Mouse (Mus musculus) neural tube, embryonic 13.5 days (tissue): Measurements from ENCODE around the gene Cbx5. TPM values are rescaled to one million over a fixed set of nuclear protein-coding genes. Genes with fewer than 3 reads are reported as not detected.
"Not testable (repeated sequence)": the region's sequence is repeated elsewhere in the genome, so short reads cannot be mapped to it uniquely, and the experiment has no call there.

Source experiments
- ATAC-seq: fragments of 200-750 bp; cut with Nextera tagmentation; 2 replicates; pipeline ENCODE4 v1.8.0; 2017; ENCODE audit warnings: low read depth, mild to moderate bottlenecking, moderate TSS enrichment, moderate library complexity
- H3K27ac ChIP-seq: fragments of 300-500 bp; sonication (generic); replicated peaks from 2 replicates; pipeline ENCODE4 v1.5.1; 2015; ENCODE audit warnings: moderate library complexity, mild to moderate bottlenecking, inconsistent platforms
- H3K27me3 ChIP-seq: fragments of 300-500 bp; sonication (generic); 2 replicates; pipeline ENCODE4 v1.6.1; 2015; ENCODE audit warnings: mild to moderate bottlenecking, inconsistent platforms
- H3K36me3 ChIP-seq: fragments of 300-500 bp; sonication (generic); 2 replicates; pipeline ENCODE4 v1.6.1; 2015; ENCODE audit warnings: mild to moderate bottlenecking, inconsistent platforms
- H3K4me1 ChIP-seq: fragments of 300-500 bp; sonication (generic); replicated peaks from 2 replicates; pipeline ENCODE4 v1.6.1; 2015; ENCODE audit warnings: inconsistent platforms
- H3K4me2 ChIP-seq: fragments of 300-500 bp; sonication (generic); 2 replicates; pipeline ENCODE4 v1.6.1; 2015; ENCODE audit warnings: inconsistent platforms, mild to moderate bottlenecking, moderate library complexity
- H3K4me3 ChIP-seq: fragments of 300-500 bp; sonication (generic); 2 replicates; pipeline ENCODE4 v1.5.1; 2015; ENCODE audit warnings: mild to moderate bottlenecking, inconsistent platforms
- H3K9ac ChIP-seq: fragments of 300-500 bp; sonication (generic); 2 replicates; pipeline ENCODE4 v1.6.1; 2015; ENCODE audit warnings: moderate library complexity, mild to moderate bottlenecking, inconsistent platforms
- H3K9me3 ChIP-seq: fragments of 300-500 bp; sonication (generic); 2 replicates; pipeline ENCODE4 v1.6.1; 2016; ENCODE audit warnings: inconsistent platforms
- WGBS: fragments of 180-500 bp; shearing (Covaris S2); methylation state at CpG from one replicate; pipeline ENCODE4 v1.1.7; 2015; 5-methylcytosine and 5-hydroxymethylcytosine counted together
- polyA plus RNA-seq: library from polyadenylated mRNA; unstranded; fragments of >200 nt; fragmentation: Nextera tagmentation; extraction: Ambion mirVana; gene quantifications from 2 replicates; pipeline ENCODE4 v1.2.1, GENCODE M21; 2015

Gene Cbx5
- polyA plus RNA-seq, 1 experiment from 2014 or later: 104 TPM

DNA sequence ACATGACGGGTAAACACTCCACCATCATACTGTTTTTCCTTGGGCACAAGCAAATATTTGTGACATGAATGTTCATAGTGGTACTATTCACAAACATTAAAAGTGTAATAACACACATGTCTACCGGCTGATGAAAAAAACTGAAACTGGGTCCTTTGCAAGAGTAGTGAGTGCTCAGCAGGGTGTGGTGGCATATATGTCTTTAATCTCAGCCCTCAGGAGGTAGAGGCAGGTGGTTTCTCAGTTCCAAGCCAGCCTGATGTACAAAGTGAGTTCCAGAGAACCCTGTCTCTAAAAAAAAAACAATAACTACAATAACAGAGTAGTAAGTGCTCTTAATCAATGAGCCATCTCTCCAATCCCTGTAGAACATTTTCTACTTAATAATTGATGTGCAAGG, 25.2 kb upstream of the Cbx5 start:
- no peak for ATAC-seq
- no peaks in the 10 kb centered on the region for H3K9me3 ChIP-seq
- no peak overlapping the region for H3K9ac ChIP-seq
- no peaks in the 10 kb centered on the region for H3K27me3 ChIP-seq
- no peak overlapping the region for H3K4me2 ChIP-seq
- no peaks in the 10 kb centered on the region for H3K4me1 ChIP-seq
- no peaks in the 10 kb centered on the region for H3K36me3 ChIP-seq
- H3K4me3 ChIP-seq: no peak overlapping the region
- 90% methylated on average over 2 of the region's 2 CpGs for WGBS
- no peak overlapping the region for H3K27ac ChIP-seq

DNA sequence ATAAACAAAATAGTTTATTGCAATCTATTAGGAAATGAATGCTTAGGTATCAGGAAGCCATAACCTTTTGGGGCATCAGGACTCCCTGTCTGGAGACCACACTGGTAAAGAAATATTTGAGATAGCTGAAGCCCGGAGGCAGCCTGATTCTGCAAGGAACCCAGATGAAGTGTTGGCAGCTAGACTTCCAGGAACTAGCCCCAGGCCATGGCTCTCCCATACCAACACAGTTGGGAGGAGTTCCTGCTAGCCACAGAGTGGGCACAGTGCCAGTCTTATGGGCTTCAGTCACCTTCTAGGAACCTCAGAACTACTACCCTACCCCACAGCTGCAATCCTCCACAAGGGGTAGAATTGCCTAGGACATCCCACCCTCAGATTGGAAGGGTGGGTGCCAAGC, 20.4 kb upstream of the Cbx5 start:
- H3K9me3 ChIP-seq: no peaks in the 10 kb centered on the region
- H3K27ac ChIP-seq: no peak overlapping the region
- 71% methylated on average over 1 of the region's 1 CpGs for WGBS
- H3K4me3 ChIP-seq: no peak overlapping the region
- H3K4me2 ChIP-seq: no peak overlapping the region
- no peak for ATAC-seq
- H3K36me3 ChIP-seq: no peaks in the 10 kb centered on the region
- peaks cover 14% of the 10 kb centered on the region for H3K4me1 ChIP-seq
- H3K9ac ChIP-seq: no peak overlapping the region
- peaks cover 4% of the 10 kb centered on the region for H3K27me3 ChIP-seq

DNA sequence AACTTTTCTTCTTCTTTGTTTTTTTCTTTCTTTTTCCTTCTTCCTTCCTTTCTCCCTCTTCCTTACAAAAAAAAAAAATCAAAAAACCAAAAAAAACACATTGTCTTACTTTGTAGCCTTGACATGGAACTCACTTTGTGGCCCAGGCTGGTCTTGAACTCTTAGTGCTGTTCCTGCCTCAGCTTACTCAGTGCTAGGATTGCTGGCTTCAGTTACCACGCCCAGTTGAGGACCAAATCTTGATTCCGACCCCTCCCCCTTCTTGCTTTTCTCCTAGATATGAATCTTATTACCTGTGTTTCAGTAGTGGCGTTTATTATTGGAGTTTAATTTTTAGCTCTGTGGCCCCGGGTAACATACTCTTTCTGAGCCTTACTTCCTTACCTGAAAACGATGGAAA, 19.5 kb upstream of the Cbx5 start:
- Histone ChIP-seq H3K9ac (no peak overlapping the region), H3K9me3 (no peaks in the 10 kb centered on the region), H3K4me1 (peaks cover 20% of the 10 kb centered on the region), H3K27me3 (peaks cover 5% of the 10 kb centered on the region), H3K36me3 (no peaks in the 10 kb centered on the region), H3K27ac (no peak overlapping the region), H3K4me3 (no peak overlapping the region), H3K4me2 (no peak overlapping the region)
- 87% methylated on average over 5 of the region's 5 CpGs for WGBS
- no peak for ATAC-seq

DNA sequence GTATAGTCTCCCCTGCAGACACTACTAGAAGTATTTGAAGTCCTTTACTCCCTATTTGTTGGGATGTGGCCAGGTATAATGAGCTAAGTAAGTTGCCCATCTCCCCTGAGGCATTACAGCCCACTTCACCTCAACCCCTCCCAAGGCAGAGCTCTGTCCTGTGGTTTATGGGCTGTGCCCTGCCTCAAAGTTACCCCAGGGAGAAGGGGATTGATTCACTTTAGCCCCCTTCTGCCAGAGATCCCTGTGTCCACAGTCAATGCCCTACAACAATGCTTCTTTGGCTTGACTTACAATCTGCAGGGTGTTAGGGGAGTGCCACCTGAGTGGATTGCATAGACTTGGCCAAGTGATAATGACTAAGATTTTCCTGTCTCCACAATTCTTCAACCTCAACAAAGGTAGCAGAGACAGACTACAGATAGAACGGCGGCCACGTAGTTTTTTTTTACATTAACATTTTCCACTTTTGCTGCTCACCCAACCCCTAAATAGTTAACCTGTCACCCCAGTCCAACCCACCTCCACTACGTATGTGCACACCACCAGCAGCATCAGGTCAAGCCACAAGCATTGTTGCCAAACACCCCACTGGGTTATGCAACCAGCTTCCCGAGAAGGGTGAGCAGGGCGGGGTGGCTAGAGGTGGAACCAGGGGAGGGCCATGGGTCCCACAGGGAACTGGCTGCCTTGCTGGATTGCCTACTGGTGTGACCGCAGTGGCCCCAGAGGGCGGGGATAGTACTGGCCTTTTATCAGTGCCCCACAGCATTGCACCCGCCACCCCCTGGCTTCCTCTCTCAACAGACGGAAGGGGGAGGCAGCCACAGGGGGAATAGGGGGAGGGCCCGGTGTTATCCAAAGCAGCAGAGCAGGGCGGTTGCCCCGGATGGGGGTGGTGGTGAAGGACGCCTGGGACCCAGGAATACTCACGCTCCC, 18.4 kb upstream of the Cbx5 start, which contains the start of gene Nfe2:
Gene Nfe2 (minus strand): TSS at position 614 of the 939 bp plus-strand sequence.
- Histone ChIP-seq H3K4me1 (peaks cover 20% of the 10 kb centered on the region), H3K27ac (no peak within 1 kb of the TSS), H3K4me3 (no peak within 1 kb of the TSS), H3K36me3 (no peaks in the 10 kb centered on the region), H3K27me3 (peaks cover 5% of the 10 kb centered on the region), H3K4me2 (peak within 1 kb of the TSS; percentile 26), H3K9ac (no peak within 1 kb of the TSS), H3K9me3 (no peaks in the 10 kb centered on the region)
- ATAC-seq: no peak; the same call in 1 of the 2 replicates
- WGBS: 14% methylated on average over 15 of the region's 15 CpGs

DNA sequence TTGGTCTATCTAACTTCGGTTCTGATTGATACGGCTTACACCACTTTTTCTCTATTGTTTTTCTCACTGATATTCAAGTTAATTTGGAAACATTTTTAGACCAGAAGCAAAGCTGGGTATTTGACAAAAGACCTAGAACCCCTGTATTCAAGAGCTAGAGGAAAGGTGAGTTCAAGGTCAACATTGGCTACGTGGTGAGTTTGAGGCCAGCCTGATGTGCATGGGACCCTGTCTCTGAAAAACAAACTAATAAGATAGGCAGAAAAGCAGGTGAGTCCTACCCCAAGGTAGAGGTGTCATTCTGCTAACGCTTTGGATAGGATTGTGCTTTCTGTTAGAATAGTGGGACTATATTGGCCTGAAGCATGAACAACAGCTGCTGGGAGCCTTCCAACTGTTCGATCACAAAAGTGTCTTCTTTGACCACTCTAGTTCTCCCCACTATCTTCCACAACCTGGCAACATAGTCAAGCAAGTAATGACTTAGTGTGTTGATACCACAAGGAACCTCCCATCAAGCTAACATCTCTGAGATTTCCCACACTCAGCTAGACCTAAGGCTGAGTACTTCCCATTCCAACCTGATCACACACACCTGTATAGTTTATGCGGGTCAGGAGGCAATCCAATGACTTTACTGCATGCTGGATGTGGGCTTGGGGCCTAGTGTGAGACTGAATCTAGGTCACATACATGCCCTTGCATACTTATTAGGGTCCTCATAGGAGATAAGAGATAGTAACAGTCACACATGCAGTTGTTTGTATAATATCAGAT, 16.8 kb upstream of the Cbx5 start:
- Histone ChIP-seq H3K27me3 (peaks cover 5% of the 10 kb centered on the region), H3K9ac (no peak overlapping the region), H3K36me3 (no peaks in the 10 kb centered on the region), H3K9me3 (no peaks in the 10 kb centered on the region), H3K27ac (no peak overlapping the region), H3K4me3 (no peak overlapping the region), H3K4me2 (no peak overlapping the region), H3K4me1 (peaks cover 20% of the 10 kb centered on the region)
- no peak for ATAC-seq
- 93% methylated on average over 6 of the region's 6 CpGs for WGBS

DNA sequence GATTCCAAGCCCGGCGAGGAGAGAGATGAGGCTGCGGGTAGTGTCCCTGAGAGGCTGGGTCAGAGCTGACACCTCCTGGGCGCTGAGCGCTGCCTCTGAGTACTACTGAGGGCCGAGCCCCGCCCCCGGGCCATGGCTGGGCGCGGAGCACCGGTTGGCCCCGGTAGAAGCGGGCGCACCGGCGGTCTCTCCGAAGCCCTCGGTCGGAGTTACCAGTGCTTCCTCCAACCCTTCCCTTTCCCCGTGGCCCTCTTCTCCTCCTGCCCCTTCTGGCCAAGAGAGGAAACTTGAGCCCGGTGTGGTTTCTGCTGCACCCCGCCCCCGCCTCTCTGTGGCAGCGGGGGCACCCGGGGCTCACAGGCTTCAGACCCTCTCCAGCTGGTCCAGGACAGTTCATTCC, 15.6 kb upstream of the Cbx5 start:
- whole genome bisulfite sequencing: under 1% methylated on average over 25 of the region's 25 CpGs
- Histone ChIP-seq H3K27ac (no peak overlapping the region), H3K4me3 (peak overlapping the region; percentile 37), H3K36me3 (no peaks in the 10 kb centered on the region), H3K9ac (peak overlapping the region; percentile 73), H3K4me1 (peaks cover 20% of the 10 kb centered on the region), H3K27me3 (peaks cover 5% of the 10 kb centered on the region), H3K4me2 (peak overlapping the region; percentile 75), H3K9me3 (no peaks in the 10 kb centered on the region)
- ATAC-seq: peak; percentile 52; the same call in 1 of the 2 replicates

DNA sequence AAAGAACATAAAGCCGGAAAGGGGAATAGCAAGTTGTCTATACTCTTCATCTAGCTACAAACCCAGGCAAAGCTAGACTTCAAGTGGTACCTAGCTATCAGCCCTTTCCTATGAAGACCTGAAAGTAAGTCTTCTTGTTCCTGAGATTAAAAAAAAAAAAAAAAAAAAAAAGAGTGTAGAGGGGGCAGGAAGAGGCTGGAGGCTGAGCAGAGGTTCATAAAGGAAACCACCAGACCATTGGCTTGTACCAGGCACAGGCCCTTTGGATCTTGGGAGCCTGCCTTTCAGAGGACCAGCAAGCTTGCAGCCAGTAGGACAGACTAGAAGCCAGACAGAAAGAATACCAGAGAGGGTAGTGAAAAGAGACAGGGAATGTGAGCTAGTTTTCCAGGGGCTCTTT, 13.7 kb upstream of the Cbx5 start:
- no peak for ATAC-seq
- no peak overlapping the region for H3K4me2 ChIP-seq
- H3K9ac ChIP-seq: no peak overlapping the region
- peaks cover 11% of the 10 kb centered on the region for H3K36me3 ChIP-seq
- 92% methylated on average over 1 of the region's 1 CpGs for WGBS
- peaks cover 4% of the 10 kb centered on the region for H3K27me3 ChIP-seq
- H3K9me3 ChIP-seq: no peaks in the 10 kb centered on the region
- peaks cover 16% of the 10 kb centered on the region for H3K4me1 ChIP-seq
- H3K27ac ChIP-seq: no peak overlapping the region
- no peak overlapping the region for H3K4me3 ChIP-seq

DNA sequence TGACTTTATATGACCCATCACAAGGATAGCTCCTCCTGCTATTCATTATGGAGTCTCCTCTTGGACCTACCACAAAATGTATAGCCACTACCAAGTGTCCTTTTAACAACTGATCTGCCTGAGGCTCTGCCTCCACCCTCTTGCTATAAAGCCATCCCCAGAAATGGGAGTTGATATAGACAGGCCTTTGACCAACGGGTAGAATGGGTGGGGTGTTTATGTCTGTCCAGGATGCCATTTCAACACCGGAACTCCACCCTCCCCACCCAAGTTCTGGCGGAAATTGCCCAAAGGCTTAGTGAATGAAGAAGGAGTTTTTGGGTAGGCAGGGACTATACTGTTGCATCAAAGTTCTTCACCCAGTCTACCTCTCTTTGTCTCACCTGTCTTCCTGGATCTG, 13.0 kb upstream of the Cbx5 start:
- Histone ChIP-seq H3K9me3 (no peaks in the 10 kb centered on the region), H3K9ac (no peak overlapping the region), H3K4me1 (peaks cover 12% of the 10 kb centered on the region), H3K4me2 (no peak overlapping the region), H3K27ac (no peak overlapping the region), H3K27me3 (peaks cover 2% of the 10 kb centered on the region; the same call in 1 of the 2 replicates), H3K4me3 (no peak overlapping the region), H3K36me3 (peaks cover 18% of the 10 kb centered on the region)
- no peak for ATAC-seq
- 86% methylated on average over 3 of the region's 3 CpGs for WGBS

DNA sequence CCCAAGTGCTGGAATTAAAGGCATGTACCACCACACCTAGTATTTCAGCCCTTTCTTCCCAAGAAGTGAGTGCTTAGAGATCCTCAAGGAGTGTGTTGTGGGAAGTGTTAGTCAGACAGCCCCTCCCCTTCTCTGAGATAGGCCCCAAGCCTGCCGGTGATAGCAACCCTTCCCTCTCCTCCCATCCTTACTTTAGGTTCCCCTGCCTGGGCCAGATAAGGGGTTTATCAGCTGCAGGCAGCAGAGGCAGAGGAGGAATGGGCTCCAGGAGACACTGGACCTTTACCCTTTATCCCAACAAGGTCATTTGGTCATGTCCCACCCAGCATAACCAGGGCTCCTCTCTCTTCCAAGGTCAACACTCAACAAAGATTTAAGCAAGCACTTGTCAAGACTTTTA, 12.0 kb upstream of the Cbx5 start:
- no peak for ATAC-seq
- 92% methylated on average over 1 of the region's 1 CpGs for WGBS
- peaks cover 12% of the 10 kb centered on the region for H3K4me1 ChIP-seq

DNA sequence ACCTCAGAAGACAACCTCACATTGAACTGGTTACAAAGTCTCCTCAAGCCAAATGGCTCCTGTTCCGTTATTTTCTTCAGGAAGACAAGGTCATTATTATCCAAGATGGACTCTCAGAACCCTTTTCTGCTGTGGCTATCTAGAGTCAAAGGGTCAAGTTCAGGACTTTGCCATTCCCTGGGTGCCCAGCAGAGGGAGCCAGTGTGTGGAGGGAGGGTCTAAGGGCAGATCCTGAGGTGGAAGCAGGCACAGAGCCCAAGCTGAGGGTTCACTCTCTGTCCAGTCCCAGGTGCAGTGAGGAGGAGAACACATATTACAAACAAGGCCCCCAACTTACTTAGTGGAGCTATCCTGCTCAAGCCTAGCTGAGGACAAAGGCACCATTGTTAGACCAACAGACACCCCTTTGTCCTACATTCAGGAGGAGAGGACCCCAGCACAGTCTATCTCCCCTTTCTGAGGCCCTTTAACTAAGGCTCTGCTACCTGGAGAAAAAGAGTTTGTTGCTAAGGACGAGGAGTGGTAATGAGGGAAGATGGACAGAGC, 10.7 kb upstream of the Cbx5 start:
- no peak overlapping the region for H3K9ac ChIP-seq
- peaks cover 42% of the 10 kb centered on the region for H3K36me3 ChIP-seq
- ATAC-seq: no peak
- no peaks in the 10 kb centered on the region for H3K9me3 ChIP-seq
- peaks cover 13% of the 10 kb centered on the region for H3K4me1 ChIP-seq
- no peak overlapping the region for H3K4me2 ChIP-seq
- peaks cover 2% of the 10 kb centered on the region; the same call in 1 of the 2 replicates for H3K27me3 ChIP-seq
- H3K4me3 ChIP-seq: no peak overlapping the region
- 27% methylated on average over 2 of the region's 2 CpGs for WGBS
- H3K27ac ChIP-seq: no peak overlapping the region

More for the DNA sequence above, 12.0 kb upstream of the Cbx5 start:
- Histone ChIP-seq H3K9ac (no peak overlapping the region), H3K4me2 (no peak overlapping the region), H3K27me3 (peaks cover 2% of the 10 kb centered on the region; the same call in 1 of the 2 replicates), H3K27ac (no peak overlapping the region), H3K4me3 (no peak overlapping the region), H3K36me3 (peaks cover 29% of the 10 kb centered on the region), H3K9me3 (no peaks in the 10 kb centered on the region)

DNA sequence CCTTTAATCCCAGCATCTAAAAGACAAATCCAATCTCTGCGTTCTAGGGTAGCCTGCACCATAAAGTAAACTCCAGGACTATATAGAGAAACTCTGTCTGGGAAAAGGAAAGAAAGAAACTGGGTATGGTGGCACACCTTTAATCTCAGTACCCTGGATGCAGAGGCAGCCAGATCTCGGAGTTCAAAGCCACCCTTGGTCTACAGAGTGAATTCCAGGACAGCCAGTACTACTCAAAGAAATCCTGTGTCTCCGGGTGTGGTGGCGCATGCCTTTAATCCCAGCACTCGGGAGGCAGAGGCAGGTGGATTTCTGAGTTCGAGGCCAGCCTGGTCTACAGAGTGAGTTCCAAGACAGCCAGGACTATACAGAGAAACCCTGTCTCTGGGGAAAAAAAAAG, 9.9 kb upstream of the Cbx5 start:
- not testable (repeated sequence) for H3K27me3 ChIP-seq, H3K27ac ChIP-seq, H3K9me3 ChIP-seq, H3K4me3 ChIP-seq, H3K4me2 ChIP-seq, H3K9ac ChIP-seq, ATAC-seq
- Histone ChIP-seq H3K4me1 (peaks cover 10% of the 10 kb centered on the region), H3K36me3 (peaks cover 46% of the 10 kb centered on the region)
- 85% methylated on average over 6 of the region's 6 CpGs for WGBS
